Mouse (Mus musculus) retina, postnatal 7 days (tissue): ENCODE results near the gene Olfr924.
"Not testable (repeated sequence)": the region's sequence is repeated elsewhere in the genome, so short reads cannot be mapped to it uniquely, and the experiment has no call there.

Experiments used
- DNase-seq: peaks from one replicate; pipeline ENCODE4 v3.0.0-alpha.2; 2012; ENCODE audit warnings: low read depth, low spot score

The Olfr924 gene

DNA sequence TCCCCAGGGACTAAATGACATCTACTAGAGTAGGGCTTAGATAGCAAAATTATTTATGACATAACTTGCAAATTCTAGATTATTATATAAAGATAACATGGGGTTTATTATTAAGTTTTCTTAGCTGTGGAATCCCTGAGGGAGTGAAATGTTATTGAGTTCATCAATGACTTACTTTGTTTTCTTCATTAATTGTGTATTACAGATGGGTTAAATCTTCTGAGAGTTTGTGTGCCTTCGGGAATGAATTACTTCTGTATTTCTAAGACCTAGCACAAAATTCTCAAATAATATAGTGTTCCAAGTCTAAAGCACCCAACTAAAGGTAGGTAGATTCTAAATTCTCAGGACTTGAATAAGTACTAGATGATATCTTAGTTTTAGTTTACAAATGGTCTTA, at the start of gene Olfr924:
Gene Olfr924, plus strand, starts transcription at position 301 of the 400 bp plus-strand sequence.
- DNase-seq = no peak

DNA sequence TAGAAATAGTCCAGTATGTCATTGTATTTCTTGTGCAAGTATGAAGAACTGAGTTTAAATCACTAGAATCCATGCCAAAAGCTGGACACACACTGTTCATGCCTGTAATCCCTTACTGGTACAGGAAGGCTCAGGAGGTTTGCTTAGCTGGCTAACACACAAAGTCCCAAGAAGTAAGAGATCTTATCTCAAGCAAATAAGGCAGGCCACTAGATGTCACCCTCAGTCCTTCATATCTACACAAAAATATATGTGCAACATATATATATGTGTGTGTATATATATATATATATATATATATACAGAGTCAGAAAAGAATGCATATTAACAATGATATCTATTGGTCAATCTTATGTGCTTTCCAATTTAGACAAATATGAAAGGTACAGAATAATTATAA, 38.6 kb upstream of the Olfr924 start:
- no peak for DNase-seq

DNA sequence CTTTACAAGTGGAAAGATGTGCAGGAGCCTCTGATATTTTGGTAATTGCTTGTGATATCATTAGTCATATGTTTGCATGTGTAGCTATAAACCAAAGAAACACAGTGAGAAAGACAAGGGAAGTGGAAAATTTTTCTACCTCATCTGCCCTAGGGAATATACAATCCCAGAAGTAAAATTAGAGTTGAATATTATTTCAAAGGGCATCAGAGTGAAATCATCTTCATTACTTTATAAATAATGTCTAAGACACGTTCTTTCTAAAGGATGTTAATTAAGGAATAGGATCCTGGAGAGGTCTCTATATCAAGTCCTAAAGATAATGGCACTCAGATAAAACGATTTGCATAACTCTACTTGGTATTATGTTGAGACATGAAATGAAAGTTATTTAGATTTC, 29.9 kb upstream of the Olfr924 start, which contains the start of gene Olfr922:
Gene Olfr922, plus strand, starts transcription at position 301 of the 400 bp plus-strand sequence.
- no peak for DNase-seq

DNA sequence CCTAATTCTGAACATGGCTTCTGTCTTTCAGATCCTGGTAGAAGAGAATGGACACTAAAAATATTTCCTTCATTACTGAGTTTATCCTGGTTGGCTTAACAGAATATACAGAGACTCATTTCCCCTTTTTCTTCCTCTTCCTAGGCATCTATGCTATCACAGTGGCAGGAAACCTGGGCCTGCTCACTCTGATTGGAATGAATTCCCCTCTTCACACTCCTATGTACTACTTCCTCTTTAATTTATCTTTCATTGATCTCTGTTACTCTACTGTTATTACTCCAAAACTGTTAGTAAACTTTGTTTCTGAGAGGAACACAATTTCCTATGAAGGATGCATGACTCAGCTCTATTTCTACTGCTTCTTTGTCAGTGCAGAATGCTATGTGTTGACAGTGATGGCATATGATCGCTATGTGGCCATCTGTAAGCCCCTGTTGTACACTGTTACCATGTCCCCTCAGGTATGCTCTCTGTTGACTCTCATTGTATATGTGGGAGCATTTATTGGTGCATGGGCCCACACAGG, 28.7 kb upstream of the Olfr924 start:
- DNase-seq = no peak

DNA sequence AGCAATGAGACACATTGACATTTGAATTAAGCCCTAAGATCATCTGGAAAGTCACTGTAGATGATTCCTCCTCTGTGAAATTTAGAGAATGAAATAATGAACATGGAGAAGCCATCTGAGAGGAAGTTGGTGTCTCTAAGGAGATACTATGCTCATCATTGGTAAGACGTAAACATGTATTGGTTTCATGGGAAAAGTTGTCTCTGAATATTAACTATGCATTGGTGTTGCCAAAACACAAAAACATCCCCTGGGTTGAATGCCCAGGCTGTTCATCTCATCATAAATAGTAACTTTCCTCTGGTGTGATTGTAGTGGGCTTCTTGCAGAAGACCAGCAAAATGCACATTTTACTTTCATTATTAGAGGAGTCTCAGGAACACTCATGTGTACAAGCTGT, 18.0 kb upstream of the Olfr924 start, which contains the start of gene Olfr923:
Gene Olfr923, plus strand, starts transcription at position 301 of the 400 bp plus-strand sequence.
- DNase-seq = no peak

DNA sequence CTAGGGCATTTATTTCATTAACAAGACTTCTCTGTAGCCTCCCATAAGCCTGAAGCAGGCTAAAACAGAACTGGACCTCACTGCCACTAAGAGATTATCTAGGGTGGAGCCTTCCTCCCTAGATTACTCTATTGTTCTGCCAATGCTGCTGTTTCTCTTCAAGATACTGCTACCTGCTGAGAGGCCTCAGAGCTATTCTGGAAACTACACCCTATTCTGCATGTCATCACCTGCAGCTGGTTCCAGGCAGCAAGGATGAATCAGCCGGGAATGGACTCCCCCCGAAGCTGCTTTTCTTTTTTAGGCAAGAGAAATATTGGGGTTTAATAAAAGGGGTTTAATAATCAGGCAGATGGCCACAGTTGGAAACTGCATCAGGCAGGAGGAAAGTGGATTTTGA, 11.2 kb upstream of the Olfr924 start:
- DNase-seq = no peak

DNA sequence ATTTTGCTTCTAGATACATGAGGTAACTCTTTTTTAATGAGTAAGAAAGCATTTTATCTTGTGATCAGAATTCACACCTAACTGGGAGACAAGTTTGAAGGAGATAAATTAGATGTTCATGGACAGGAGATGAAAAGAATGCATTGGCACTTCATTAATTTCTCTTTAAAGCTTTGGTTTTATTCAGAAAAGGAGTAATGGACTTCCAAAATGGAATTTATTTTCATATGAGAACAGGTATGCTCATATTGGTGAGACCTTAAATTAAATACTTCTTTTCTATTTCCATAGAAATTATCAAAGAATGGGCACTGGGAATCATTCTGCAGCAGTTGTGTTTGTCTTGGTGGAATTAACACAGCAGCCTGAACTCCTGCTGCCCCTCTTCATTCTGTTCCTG, 10.5 kb downstream of the Olfr924 start, which contains the start of gene Olfr26:
Gene Olfr26, plus strand, starts transcription at position 301 of the 400 bp plus-strand sequence.
- DNase-seq = no peak

DNA sequence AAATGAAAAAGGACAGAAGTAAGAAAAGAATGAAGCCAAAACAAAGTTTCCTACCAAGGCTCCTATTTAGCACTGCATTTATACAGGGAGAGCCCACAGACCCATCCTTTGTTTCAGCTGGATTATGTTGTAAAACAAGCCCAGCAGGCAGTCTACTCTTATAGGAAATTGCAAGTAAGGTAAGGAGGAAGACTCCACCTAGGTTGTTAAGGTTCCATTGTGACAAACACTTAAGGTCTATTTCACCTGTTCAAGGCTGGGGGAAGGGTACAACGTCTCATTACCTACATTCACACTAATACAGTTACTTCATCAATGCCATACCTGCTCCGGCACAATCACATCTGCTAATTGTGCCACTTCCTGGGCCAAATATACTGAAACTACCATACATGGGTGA, 30.6 kb downstream of the Olfr924 start:
- DNase-seq = not testable (repeated sequence)

DNA sequence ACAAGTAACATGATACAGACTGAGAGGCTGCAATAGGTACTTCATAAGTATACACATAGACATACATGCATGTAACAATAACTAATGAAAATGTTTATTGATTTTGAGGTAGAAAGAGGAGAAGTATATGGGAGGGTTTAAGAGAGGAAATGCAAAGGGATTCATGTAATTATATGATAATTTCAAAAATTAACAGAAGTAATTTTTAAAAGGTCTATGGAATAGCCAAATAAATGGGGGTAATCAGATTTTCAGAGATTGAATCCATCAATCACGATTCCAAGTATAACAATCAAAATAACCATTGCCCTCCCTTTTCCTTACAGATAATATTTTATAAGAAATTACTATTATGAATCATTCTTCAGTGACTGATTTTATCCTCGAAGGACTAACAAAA, 32.6 kb downstream of the Olfr924 start, which contains the start of gene Olfr926:
Gene Olfr926, plus strand, starts transcription at position 301 of the 400 bp plus-strand sequence.
- no peak for DNase-seq
